Mouse (Mus musculus) thymus, adult 2 months (tissue): Measurements from ENCODE around the gene Lmbrd1. TPM values are rescaled to one million over a fixed set of nuclear protein-coding genes. Genes with fewer than 3 reads are reported as not detected.

Experiments
- DNase-seq: peaks from one replicate; pipeline ENCODE4 v3.0.0; 2021
- H3K27ac ChIP-seq: fragments of 200-500 bp; 2 replicates; pipeline ENCODE4 v1.5.1; 2012; ENCODE audit warnings: low read length, control low read depth; ENCODE audit not compliant: control insufficient read depth, insufficient read depth
- H3K27me3 ChIP-seq: fragments of 200-500 bp; 2 replicates; pipeline ENCODE4 v1.6.1; 2012; ENCODE audit warnings: mild to moderate bottlenecking, low read length, moderate library complexity, mixed read lengths; ENCODE audit not compliant: control insufficient read depth, insufficient read depth
- H3K36me3 ChIP-seq: fragments of 200-500 bp; 2 replicates; pipeline ENCODE4 v1.6.1; 2012; ENCODE audit warnings: mild to moderate bottlenecking, low read length, moderate library complexity; ENCODE audit not compliant: control insufficient read depth, insufficient read depth
- H3K4me1 ChIP-seq: fragments of 200-500 bp; replicated peaks from 2 replicates; pipeline ENCODE4 v1.6.1; 2012; ENCODE audit warnings: low read length; ENCODE audit not compliant: control insufficient read depth, insufficient read depth
- H3K4me3 ChIP-seq: fragments of 200-500 bp; 2 replicates; pipeline ENCODE4 v1.5.1; 2012; ENCODE audit warnings: mild to moderate bottlenecking, low read length, control low read depth, moderate library complexity; ENCODE audit not compliant: control insufficient read depth, insufficient read depth
- CTCF ChIP-seq: fragments of 200-500 bp; IDR thresholded peaks from 2 replicates; pipeline ENCODE4 v1.5.1; 2012; ENCODE audit warnings: mild to moderate bottlenecking, control low read depth, low read length, moderate library complexity, borderline replicate concordance; ENCODE audit not compliant: control insufficient read depth, poor library complexity, insufficient read depth; ENCODE audit errors: extremely low read depth
- POLR2A ChIP-seq: fragments of 200-500 bp; IDR thresholded peaks from 2 replicates; pipeline ENCODE4 v1.6.1; 2012; ENCODE audit warnings: mild to moderate bottlenecking, low read length, control low read depth, moderate library complexity; ENCODE audit not compliant: control insufficient read depth, poor library complexity, insufficient read depth; ENCODE audit errors: extremely low read depth
- WGBS: fragments of 180-500 bp; shearing (Covaris S2); methylation state at CpG from one replicate; pipeline ENCODE4 v1.1.7; 2018; 5-methylcytosine and 5-hydroxymethylcytosine counted together
- polyA plus RNA-seq: library from polyadenylated mRNA; depleted of rRNA; stranded (reverse); fragments of >200 nt; gene quantifications from 2 replicates; pipeline ENCODE4 v1.2.3, GENCODE M21; 2012

The Lmbrd1 gene
- polyA plus RNA-seq, 1 experiment, result 18.5 TPM

DNA sequence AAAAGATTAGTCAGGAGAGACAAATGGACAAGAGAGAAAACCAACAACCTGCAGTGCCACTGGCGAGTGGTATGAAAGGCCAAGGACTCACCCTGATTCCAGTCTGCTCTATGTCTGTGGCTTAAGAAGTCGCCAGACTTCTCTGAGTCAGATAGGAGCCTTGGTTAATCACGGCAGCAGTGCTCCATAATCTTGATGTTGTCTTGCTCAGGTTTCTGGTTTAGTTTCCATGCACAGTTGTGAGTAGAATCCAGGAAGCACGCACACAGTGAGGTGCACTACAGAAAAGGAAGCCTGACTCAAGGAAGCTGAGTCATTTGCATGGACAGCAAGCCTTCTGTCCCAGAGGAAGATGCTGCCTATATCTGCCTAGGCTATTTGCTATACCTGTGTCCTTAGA lies 37.9 kb downstream of the Lmbrd1 start:
- TF ChIP-seq POLR2A (no peak), CTCF (no peak)
- H3K4me3 ChIP-seq, result no peak overlapping the region
- H3K27ac ChIP-seq, result no peak overlapping the region
- no peaks in the 10 kb centered on the region for H3K27me3 ChIP-seq
- 100% methylated on average over 4 of the region's 4 CpGs for WGBS
- no peaks in the 10 kb centered on the region; the same call in none of the 2 replicates for H3K36me3 ChIP-seq
- DNase-seq, result no peak
- H3K4me1 ChIP-seq, result no peaks in the 10 kb centered on the region

DNA sequence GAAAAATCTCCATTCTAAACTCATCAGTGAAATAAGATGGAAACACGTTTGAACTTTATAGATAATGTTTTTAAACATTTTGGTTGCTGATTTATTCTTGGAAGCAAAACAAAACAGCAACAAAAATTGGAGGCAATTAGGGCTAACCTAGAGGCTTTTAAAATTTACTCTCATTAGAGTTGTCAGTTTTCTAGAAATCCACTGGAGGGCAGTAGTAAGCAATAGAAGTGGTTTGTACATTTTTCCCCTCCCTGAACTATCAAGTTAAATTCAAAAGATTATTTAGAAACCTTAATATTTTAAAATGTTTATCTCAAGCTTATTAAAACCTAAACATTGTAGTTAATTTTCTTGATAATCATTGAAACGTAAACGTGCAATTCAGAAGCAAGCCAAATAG lies 41.2 kb downstream of the Lmbrd1 start:
- no peak for TF ChIP-seq POLR2A
- no peak for TF ChIP-seq CTCF
- Histone ChIP-seq H3K27ac (no peak overlapping the region), H3K36me3 (no peaks in the 10 kb centered on the region; the same call in none of the 2 replicates), H3K4me3 (no peak overlapping the region), H3K4me1 (no peaks in the 10 kb centered on the region), H3K27me3 (no peaks in the 10 kb centered on the region)
- WGBS, result 78% methylated on average over 3 of the region's 3 CpGs
- no peak for DNase-seq

DNA sequence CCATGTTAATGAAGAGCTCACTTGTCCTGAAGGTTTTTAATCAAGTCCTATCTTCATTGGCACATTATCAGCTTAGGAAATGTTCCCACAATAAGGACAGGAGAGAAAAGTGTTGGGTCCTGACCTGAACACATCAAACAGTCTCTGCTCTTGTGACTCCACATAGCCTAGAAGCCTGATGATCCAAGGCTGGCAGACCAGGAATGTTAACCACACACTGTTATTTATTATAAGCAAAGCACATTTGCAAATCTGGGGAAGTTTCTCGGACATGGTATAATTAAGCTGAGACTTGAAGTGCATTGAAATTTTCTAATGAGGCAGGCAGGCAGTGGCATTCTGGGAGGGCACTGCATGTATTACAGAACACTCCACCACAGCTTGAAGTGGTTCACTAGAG lies 41.8 kb downstream of the Lmbrd1 start:
- H3K27ac ChIP-seq, result no peak overlapping the region
- DNase-seq, result no peak
- TF ChIP-seq POLR2A (no peak), CTCF (no peak)
- no peak overlapping the region for H3K4me3 ChIP-seq
- no peaks in the 10 kb centered on the region for H3K27me3 ChIP-seq
- H3K36me3 ChIP-seq, result no peaks in the 10 kb centered on the region; the same call in none of the 2 replicates
- no peaks in the 10 kb centered on the region for H3K4me1 ChIP-seq
- WGBS, result 96% methylated on average over 1 of the region's 1 CpGs

DNA sequence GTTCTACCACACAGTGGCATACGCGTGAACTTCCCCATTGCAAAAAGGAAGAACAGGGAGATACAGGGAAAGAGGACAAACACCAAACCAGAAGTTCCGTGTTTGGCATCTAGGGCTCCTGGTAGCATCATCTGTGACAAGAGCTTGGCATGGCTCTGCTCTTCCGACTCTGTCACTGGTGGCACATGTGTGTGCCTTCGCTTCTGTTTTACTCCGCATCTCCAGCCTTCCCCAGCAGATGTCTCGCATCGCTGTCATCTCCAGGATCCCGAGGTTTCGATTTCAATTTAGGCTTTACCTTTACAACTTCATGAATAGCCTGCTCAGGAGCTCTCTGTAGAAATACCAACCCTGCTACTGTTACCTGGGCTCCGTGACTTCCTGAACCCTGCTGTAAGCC lies 51.4 kb downstream of the Lmbrd1 start:
- H3K4me3 ChIP-seq, result no peak overlapping the region
- no peaks in the 10 kb centered on the region for H3K4me1 ChIP-seq
- no peaks in the 10 kb centered on the region for H3K27me3 ChIP-seq
- H3K27ac ChIP-seq, result no peak overlapping the region
- TF ChIP-seq CTCF (no peak), POLR2A (no peak)
- 97% methylated on average over 11 of the region's 11 CpGs for WGBS
- DNase-seq, result no peak
- H3K36me3 ChIP-seq, result peaks cover 34% of the 10 kb centered on the region

- 97% methylated on average over 3 of the region's 3 CpGs for WGBS
- DNase-seq, result no peak
- H3K4me3 ChIP-seq, result no peak overlapping the region
Observed at GRCm38 (mm10) chr1:24732286-24732685, 53.9 kb downstream of the Lmbrd1 start.

DNA sequence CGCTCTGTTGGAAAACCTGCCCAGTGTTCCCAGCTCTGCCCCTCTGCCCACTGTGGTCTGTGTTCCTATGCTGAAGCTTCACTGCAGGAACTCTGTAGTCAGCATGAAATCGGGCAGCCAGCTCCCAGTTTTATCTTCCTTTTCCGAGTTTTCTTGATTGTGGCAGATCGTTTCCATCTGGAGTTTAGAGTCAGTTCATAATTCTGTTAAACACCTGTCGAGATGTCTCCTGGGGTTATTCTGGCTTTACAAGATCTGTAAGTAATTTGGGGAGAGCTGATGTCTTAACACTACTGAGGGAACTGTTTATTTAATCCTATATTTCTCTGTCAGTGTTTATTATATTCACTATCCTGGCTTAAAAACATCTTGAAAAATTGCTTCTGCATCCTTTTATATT lies 56.4 kb downstream of the Lmbrd1 start:
- WGBS, result 97% methylated on average over 5 of the region's 5 CpGs
- TF ChIP-seq POLR2A (no peak), CTCF (no peak)

More at GRCm38 (mm10) chr1:24732286-24732685, 53.9 kb downstream of the Lmbrd1 start:
- H3K4me1 ChIP-seq, result no peaks in the 10 kb centered on the region
- TF ChIP-seq POLR2A, result no peak
- no peak for TF ChIP-seq CTCF
- no peaks in the 10 kb centered on the region for H3K27me3 ChIP-seq
- peaks cover 34% of the 10 kb centered on the region for H3K36me3 ChIP-seq
- no peak overlapping the region for H3K27ac ChIP-seq

GRCm38 (mm10) chr1:24740903-24741302 lies 62.5 kb downstream of the Lmbrd1 start:
- no peaks in the 10 kb centered on the region for H3K4me1 ChIP-seq
- no peak overlapping the region for H3K27ac ChIP-seq
- 95% methylated on average over 3 of the region's 3 CpGs for WGBS
- TF ChIP-seq POLR2A (no peak), CTCF (no peak)
- H3K27me3 ChIP-seq, result no peaks in the 10 kb centered on the region
- H3K36me3 ChIP-seq, result peaks cover 4% of the 10 kb centered on the region; the same call in 1 of the 2 replicates
- no peak for DNase-seq
- H3K4me3 ChIP-seq, result no peak overlapping the region

More for the DNA sequence above, 56.4 kb downstream of the Lmbrd1 start:
- no peaks in the 10 kb centered on the region for H3K4me1 ChIP-seq
- no peak overlapping the region for H3K27ac ChIP-seq
- H3K36me3 ChIP-seq, result peaks cover 21% of the 10 kb centered on the region
- no peak overlapping the region for H3K4me3 ChIP-seq
- no peaks in the 10 kb centered on the region for H3K27me3 ChIP-seq
- no peak for DNase-seq
